Mouse (Mus musculus): ENCODE data around the gene Gm20388.

GRCm38 (mm10) chr8:121117906-121118305 lies 1207.3 kb downstream of the Gm20388 start:
- no peak for TF ChIP-seq ZNF384 (IDR thresholded peaks at IDR 0.05; ENCODE audit: low read depth, low read length)
- TF ChIP-seq HCFC1 (IDR thresholded peaks at IDR 0.05; ENCODE audit: borderline replicate concordance, insufficient read depth, low read length), result no peak
